Comparison of ENCODE assay signal across 8 mouse cellular contexts in genomic region chr9:20951441-20951840, GRCm38 (mm10). TPM values are rescaled to one million over a fixed set of nuclear protein-coding genes. Genes with fewer than 3 reads are reported as not detected.
DNase-seq lines count a peak whose midpoint lies in the region; ATAC-seq lines count a peak whose summit lies in the region.

No protein-coding gene starts in this region.

- H3K4me1 ChIP-seq in embryonic facial prominence, embryonic 14.5 days (ENCODE audit: control insufficient read depth, insufficient read depth, low read length), result no peaks in the 10 kb centered on the region
- peaks cover 12% of the 10 kb centered on the region for H3K4me1 ChIP-seq in hindbrain, embryonic 16.5 days (ENCODE audit: control insufficient read depth, insufficient read depth, low read depth, low read length)
- H3K4me1 ChIP-seq in liver, embryonic 13.5 days (replicated peaks), result peaks cover 60% of the 10 kb centered on the region
- H3K4me1 ChIP-seq in neural tube, embryonic 14.5 days (ENCODE audit: control insufficient read depth, insufficient read depth, low read length), result peaks cover 11% of the 10 kb centered on the region

- WGBS in embryonic facial prominence, embryonic 14.5 days, result 10% methylated on average over 13 of the region's 14 CpGs
- WGBS in hindbrain, embryonic 16.5 days, result 15% methylated on average over 14 of the region's 14 CpGs
- 11% methylated on average over 14 of the region's 14 CpGs for WGBS in liver, embryonic 13.5 days (ENCODE audit: insufficient replicate concordance)
- 20% methylated on average over 14 of the region's 14 CpGs for WGBS in neural tube, embryonic 14.5 days

- no peaks in the 10 kb centered on the region for H3K27me3 ChIP-seq in embryonic facial prominence, embryonic 14.5 days (replicated peaks; ENCODE audit: control insufficient read depth, insufficient read depth, low read length)
- H3K27me3 ChIP-seq in hindbrain, embryonic 16.5 days (replicated peaks; ENCODE audit: control insufficient read depth, insufficient read depth, low read length), result no peaks in the 10 kb centered on the region
- H3K27me3 ChIP-seq in liver, embryonic 13.5 days, result no peaks in the 10 kb centered on the region
- H3K27me3 ChIP-seq in neural tube, embryonic 14.5 days (ENCODE audit: control insufficient read depth, insufficient read depth, low read length), result no peaks in the 10 kb centered on the region

- intact Hi-C loops in heart, postnatal 25 days (cut with DNase I), result loop anchor here (5.0 kb wide), 1 partner anchor 51 kb away; the partner anchor contains the start of gene Mrpl4

- 0 out of 2 replicates have a peak, but pooled peaks cover 5% of the 10 kb centered on the region for H3K36me3 ChIP-seq in embryonic facial prominence, embryonic 14.5 days (ENCODE audit: control insufficient read depth, insufficient read depth, low read length)
- H3K36me3 ChIP-seq in hindbrain, embryonic 16.5 days (ENCODE audit: control insufficient read depth, insufficient read depth, low read length), result no peaks in the 10 kb centered on the region
- peaks cover 33% of the 10 kb centered on the region for H3K36me3 ChIP-seq in liver, embryonic 13.5 days
- no peaks in the 10 kb centered on the region for H3K36me3 ChIP-seq in neural tube, embryonic 14.5 days (ENCODE audit: control insufficient read depth, insufficient read depth, low read length)

- H3K9ac ChIP-seq in embryonic facial prominence, embryonic 14.5 days (ENCODE audit: low read depth, low read length), result peak overlapping the region; percentile 79
- H3K9ac ChIP-seq in hindbrain, embryonic 16.5 days (ENCODE audit: low read depth, low read length), result peak overlapping the region; percentile 84
- H3K9ac ChIP-seq in liver, embryonic 13.5 days, result peak overlapping the region; percentile 96
- H3K9ac ChIP-seq in neural tube, embryonic 14.5 days (replicated peaks; ENCODE audit: low read depth, low read length), result peak overlapping the region; percentile 78

- H3K27ac ChIP-seq in embryonic facial prominence, embryonic 14.5 days (replicated peaks; ENCODE audit: low read depth, low read length), result peak overlapping the region; percentile 89
- peak overlapping the region; percentile 88; the same call in 1 of the 2 replicates for H3K27ac ChIP-seq in hindbrain, embryonic 16.5 days (ENCODE audit: low read depth, low read length)
- peak overlapping the region; percentile 96 for H3K27ac ChIP-seq in liver, embryonic 13.5 days
- no peak overlapping the region for H3K27ac ChIP-seq in neural tube, embryonic 14.5 days (ENCODE audit: low read depth, low read length)

- H3K4me3 ChIP-seq in embryonic facial prominence, embryonic 14.5 days (ENCODE audit: low read depth, low read length), result peak overlapping the region; percentile 84
- H3K4me3 ChIP-seq in hindbrain, embryonic 16.5 days (ENCODE audit: low read length), result peak overlapping the region; percentile 89
- peak overlapping the region; percentile 95 for H3K4me3 ChIP-seq in liver, embryonic 13.5 days (replicated peaks)
- H3K4me3 ChIP-seq in neural tube, embryonic 14.5 days (ENCODE audit: low read depth, low read length), result peak overlapping the region; percentile 79

- no peak for ATAC-seq in embryonic facial prominence, embryonic 14.5 days (ENCODE audit: low read depth)
- ATAC-seq in hindbrain, embryonic 16.5 days, result no peak
- ATAC-seq in liver, embryonic 13.5 days (ENCODE audit: low read depth), result no peak
- ATAC-seq in neural tube, embryonic 14.5 days (ENCODE audit: low read depth), result no peak

- DNase-seq in heart, adult 18-20 months, result peak; percentile 32
- no peak for DNase-seq in heart, postnatal 25 days (ENCODE audit: low spot score)
- peak; percentile 86 for DNase-seq in adrenal gland, adult 2 months
- peak; percentile 66 for DNase-seq in embryonic facial prominence, embryonic 14.5 days (ENCODE audit: low spot score)
- peak; percentile 6 for DNase-seq in liver, embryonic 13.5 days
- DNase-seq in left cerebral cortex, adult 9 months (ENCODE audit: low spot score in 2 of 2), result no peak

- peak overlapping the region; percentile 73 for H3K4me2 ChIP-seq in embryonic facial prominence, embryonic 14.5 days (ENCODE audit: low read depth, low read length)
- peak overlapping the region; percentile 94 for H3K4me2 ChIP-seq in hindbrain, embryonic 16.5 days (ENCODE audit: low read length)
- peak overlapping the region; percentile 84 for H3K4me2 ChIP-seq in liver, embryonic 13.5 days
- peak overlapping the region; percentile 93 for H3K4me2 ChIP-seq in neural tube, embryonic 14.5 days (ENCODE audit: low read depth, low read length)

- H3K9me3 ChIP-seq in embryonic facial prominence, embryonic 14.5 days (ENCODE audit: control insufficient read depth, low read length), result no peaks in the 10 kb centered on the region
- H3K9me3 ChIP-seq in hindbrain, embryonic 16.5 days (ENCODE audit: control insufficient read depth, low read length), result no peaks in the 10 kb centered on the region
- no peaks in the 10 kb centered on the region for H3K9me3 ChIP-seq in liver, embryonic 13.5 days (replicated peaks)
- no peaks in the 10 kb centered on the region for H3K9me3 ChIP-seq in neural tube, embryonic 14.5 days (ENCODE audit: control insufficient read depth, low read length)

RNA-seq across cellular contexts. Expression of gene Dnmt1, which starts 8.2 kb away (rescaled TPM):
- total RNA-seq in heart, adult 18-20 months (2021), result 10 to 100 TPM; 10.3 to 12.6 TPM
- 10 to 100 TPM; 12.4 to 12.7 TPM for total RNA-seq in heart, postnatal 25 days (2021)
- total RNA-seq in adrenal gland, adult 2 months (2021), result 10 to 100 TPM; 43.0 to 44.0 TPM
- 29.6 and 29.8 TPM in 2 replicates for polyA plus RNA-seq in adrenal gland, adult 2 months (2012; rRNA removed)
- polyA plus RNA-seq in embryonic facial prominence, embryonic 14.5 days (2014; fragmentation: Nextera tagmentation; extraction: Ambion mirVana), result 46.8 and 56.5 TPM in 2 replicates
- 49.5 and 64.2 TPM in 2 replicates for polyA plus RNA-seq in hindbrain, embryonic 16.5 days (2015; fragmentation: Nextera tagmentation; extraction: Ambion mirVana)
- 63.3 and 75.0 TPM in 2 replicates for polyA plus RNA-seq in liver, embryonic 13.5 days (2015; fragmentation: Nextera tagmentation; extraction: Ambion mirVana)
- polyA plus RNA-seq in neural tube, embryonic 14.5 days (2014; fragmentation: Nextera tagmentation; extraction: Ambion mirVana), result 41.1 and 42.7 TPM in 2 replicates

RNA-seq across cellular contexts. Expression of gene S1pr2, which starts 25.1 kb away (rescaled TPM):
- total RNA-seq in heart, adult 18-20 months (2021), result 1 to 10 TPM; 1.4 to 2.0 TPM
- 1 to 10 TPM; 4.2 to 6.7 TPM for total RNA-seq in heart, postnatal 25 days (2021)
- 10 to 100 TPM; 20.4 to 26.6 TPM for total RNA-seq in adrenal gland, adult 2 months (2021)
- polyA plus RNA-seq in adrenal gland, adult 2 months (2012; rRNA removed), result 14.8 and 15.7 TPM in 2 replicates
- polyA plus RNA-seq in embryonic facial prominence, embryonic 14.5 days (2014; fragmentation: Nextera tagmentation; extraction: Ambion mirVana), result 54.5 and 59.6 TPM in 2 replicates
- 9.5 and 10.3 TPM in 2 replicates for polyA plus RNA-seq in hindbrain, embryonic 16.5 days (2015; fragmentation: Nextera tagmentation; extraction: Ambion mirVana)
- 4.7 and 4.8 TPM in 2 replicates for polyA plus RNA-seq in liver, embryonic 13.5 days (2015; fragmentation: Nextera tagmentation; extraction: Ambion mirVana)
- 7.4 and 8.7 TPM in 2 replicates for polyA plus RNA-seq in neural tube, embryonic 14.5 days (2014; fragmentation: Nextera tagmentation; extraction: Ambion mirVana)

RNA-seq across cellular contexts. Expression of gene Mrpl4, which starts 51.1 kb away (rescaled TPM):
- 100 to 1,000 TPM; 130 to 138 TPM for total RNA-seq in heart, adult 18-20 months (2021)
- 100 to 1,000 TPM; 143 to 144 TPM for total RNA-seq in heart, postnatal 25 days (2021)
- 100 to 1,000 TPM; 120 to 130 TPM for total RNA-seq in adrenal gland, adult 2 months (2021)
- polyA plus RNA-seq in adrenal gland, adult 2 months (2012; rRNA removed), result 245 and 270 TPM in 2 replicates
- 110 and 119 TPM in 2 replicates for polyA plus RNA-seq in embryonic facial prominence, embryonic 14.5 days (2014; fragmentation: Nextera tagmentation; extraction: Ambion mirVana)
- polyA plus RNA-seq in hindbrain, embryonic 16.5 days (2015; fragmentation: Nextera tagmentation; extraction: Ambion mirVana), result 112 and 114 TPM in 2 replicates
- 81.2 and 84.0 TPM in 2 replicates for polyA plus RNA-seq in liver, embryonic 13.5 days (2015; fragmentation: Nextera tagmentation; extraction: Ambion mirVana)
- 103 and 115 TPM in 2 replicates for polyA plus RNA-seq in neural tube, embryonic 14.5 days (2014; fragmentation: Nextera tagmentation; extraction: Ambion mirVana)

RNA-seq across cellular contexts. Expression of gene Eif3g, which starts 53.0 kb away (rescaled TPM):
- total RNA-seq in heart, adult 18-20 months (2021), result 100 to 1,000 TPM; 114 to 116 TPM
- 100 to 1,000 TPM in 1 of 2 experiments, 10 to 100 TPM in 1; 97.8 to 100 TPM for total RNA-seq in heart, postnatal 25 days (2021)
- 100 to 1,000 TPM; 156 to 170 TPM for total RNA-seq in adrenal gland, adult 2 months (2021)
- 123 and 133 TPM in 2 replicates for polyA plus RNA-seq in adrenal gland, adult 2 months (2012; rRNA removed)
- polyA plus RNA-seq in embryonic facial prominence, embryonic 14.5 days (2014; fragmentation: Nextera tagmentation; extraction: Ambion mirVana), result 245 and 273 TPM in 2 replicates
- 243 and 247 TPM in 2 replicates for polyA plus RNA-seq in hindbrain, embryonic 16.5 days (2015; fragmentation: Nextera tagmentation; extraction: Ambion mirVana)
- 282 and 290 TPM in 2 replicates for polyA plus RNA-seq in liver, embryonic 13.5 days (2015; fragmentation: Nextera tagmentation; extraction: Ambion mirVana)
- polyA plus RNA-seq in neural tube, embryonic 14.5 days (2014; fragmentation: Nextera tagmentation; extraction: Ambion mirVana), result 226 and 228 TPM in 2 replicates

Comparison
In these comparisons a context has a peak if more than half of its experiments do, and no peak if none do; other contexts are left out.
1. DNase-seq: peak in heart, adult 18-20 months (2 of 2), adrenal gland, adult 2 months (single experiment), embryonic facial prominence, embryonic 14.5 days (single experiment) and liver, embryonic 13.5 days (single experiment); none in heart, postnatal 25 days (single experiment) and left cerebral cortex, adult 9 months (0 of 2).
2. Peak in every context shown above with its lines, with median percentiles within 50 percentile points of each other: H3K4me2 ChIP-seq, H3K4me3 ChIP-seq and H3K9ac ChIP-seq.